Mouse (Mus musculus) erythroblast, embryonic 14.5 days (primary cell): ENCODE measurements around the gene Uba52. TPM values are rescaled to one million over a fixed set of nuclear protein-coding genes. Genes with fewer than 3 reads are reported as not detected.

Source experiments
- H3K27me3 ChIP-seq: 2 replicates; pipeline ENCODE4 v1.6.1; 2012; ENCODE audit warnings: inconsistent platforms; ENCODE audit not compliant: control insufficient read depth
- H3K36me3 ChIP-seq: 2 replicates; pipeline ENCODE4 v1.6.1; 2012; ENCODE audit warnings: mild to moderate bottlenecking, inconsistent platforms; ENCODE audit not compliant: control insufficient read depth
- H3K4me1 ChIP-seq: 2 replicates; pipeline ENCODE4 v1.6.1; 2012; ENCODE audit warnings: inconsistent platforms; ENCODE audit not compliant: control insufficient read depth
- H3K4me3 ChIP-seq: replicated peaks from 2 replicates; pipeline ENCODE3; 2012; ENCODE audit warnings: moderate library complexity, mild to moderate bottlenecking, inconsistent platforms
- H3K9me3 ChIP-seq: 2 replicates; pipeline ENCODE4 v1.6.1; 2012; ENCODE audit warnings: low read length, inconsistent platforms, mixed read lengths; ENCODE audit not compliant: control insufficient read depth
- GATA1 ChIP-seq: IDR thresholded peaks from 2 replicates; pipeline ENCODE4 v1.6.1; 2012; ENCODE audit warnings: low read length, inconsistent platforms, mixed read lengths
- TAL1 ChIP-seq: IDR thresholded peaks from 3 replicates; pipeline ENCODE4 v1.6.1; 2012; ENCODE audit warnings: low read length, inconsistent platforms, mixed read lengths
- polyA plus RNA-seq: library from polyadenylated mRNA; stranded (reverse); fragments of >175 nt; gene quantifications from 2 replicates; pipeline ENCODE4 v1.2.3, GENCODE M21; 2012

Uba52 gene
- polyA plus RNA-seq, 1 experiment = 107 TPM

GRCm38 (mm10) chr8:70490880-70491495, 19.6 kb downstream of the Uba52 start:
- Histone ChIP-seq H3K36me3 (no peaks in the 10 kb centered on the region), H3K27me3 (peaks cover 100% of the 10 kb centered on the region), H3K4me1 (peaks cover 21% of the 10 kb centered on the region), H3K9me3 (peaks cover 57% of the 10 kb centered on the region), H3K4me3 (no peak overlapping the region)
- no peak for TF ChIP-seq TAL1
- no peak for TF ChIP-seq GATA1

GRCm38 (mm10) chr8:70490061-70490879, 20.3 kb downstream of the Uba52 start:
- Histone ChIP-seq H3K9me3 (peaks cover 53% of the 10 kb centered on the region), H3K36me3 (no peaks in the 10 kb centered on the region), H3K27me3 (peaks cover 100% of the 10 kb centered on the region), H3K4me1 (peaks cover 21% of the 10 kb centered on the region), H3K4me3 (no peak overlapping the region)
- TF ChIP-seq TAL1 = no peak
- no peak for TF ChIP-seq GATA1

- Histone ChIP-seq H3K9me3 (peaks cover 53% of the 10 kb centered on the region), H3K4me3 (no peak overlapping the region), H3K27me3 (peaks cover 100% of the 10 kb centered on the region), H3K4me1 (peaks cover 21% of the 10 kb centered on the region), H3K36me3 (no peaks in the 10 kb centered on the region)
- TF ChIP-seq TAL1 (no peak), GATA1 (no peak)
Observed at GRCm38 (mm10) chr8:70489576-70489975, 21.0 kb downstream of the Uba52 start.

- H3K36me3 ChIP-seq = no peaks in the 10 kb centered on the region
- peaks cover 100% of the 10 kb centered on the region for H3K27me3 ChIP-seq
- peaks cover 48% of the 10 kb centered on the region; the same call in 1 of the 2 replicates for H3K9me3 ChIP-seq
- H3K4me1 ChIP-seq = peaks cover 19% of the 10 kb centered on the region
- no peak for TF ChIP-seq TAL1
- TF ChIP-seq GATA1 = no peak
- H3K4me3 ChIP-seq = no peak overlapping the region
Observed at GRCm38 (mm10) chr8:70488931-70489470, 21.6 kb downstream of the Uba52 start.

DNA sequence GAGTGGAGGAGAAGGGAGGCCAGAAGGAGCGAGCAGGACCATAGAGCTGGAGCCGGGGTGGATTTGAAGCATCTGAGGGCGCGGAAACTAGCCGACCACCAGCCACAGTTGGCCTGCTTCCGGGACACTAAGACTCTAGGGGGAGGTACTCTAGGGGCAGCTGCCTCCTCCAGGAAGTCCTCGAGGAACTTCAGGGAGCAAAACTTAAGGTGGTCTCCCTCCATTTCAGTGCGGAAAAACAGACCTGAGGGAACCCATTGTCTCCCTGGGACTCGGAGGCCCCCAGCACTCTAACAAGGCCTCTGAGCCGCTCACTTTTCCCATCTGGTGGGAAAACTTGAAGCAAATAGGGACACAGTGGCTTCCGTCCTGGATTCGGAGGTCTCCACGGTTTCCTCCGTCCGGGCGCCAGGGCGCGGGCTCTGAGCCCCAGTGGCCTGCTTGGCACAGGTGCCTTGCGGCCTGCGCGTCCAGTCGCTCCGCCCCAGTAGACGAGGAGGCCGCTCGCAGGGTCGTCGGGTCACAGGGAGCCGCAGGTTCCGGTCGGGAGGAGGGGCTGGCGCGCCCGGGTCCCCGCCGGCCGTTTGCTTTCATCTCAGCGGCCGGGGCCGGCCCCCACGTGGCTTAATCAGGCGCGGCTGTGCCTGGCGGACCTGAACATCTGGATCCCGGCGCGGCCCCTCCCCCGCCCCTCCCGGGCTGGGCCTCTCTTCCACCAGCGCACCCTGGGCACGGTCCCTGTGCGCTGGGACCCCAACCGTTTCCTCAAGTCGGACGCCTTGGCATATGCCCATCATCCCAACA, 22.4 kb downstream of the Uba52 start:
- Histone ChIP-seq H3K9me3 (peaks cover 40% of the 10 kb centered on the region; the same call in 1 of the 2 replicates), H3K4me1 (peaks cover 13% of the 10 kb centered on the region), H3K36me3 (no peaks in the 10 kb centered on the region), H3K27me3 (peaks cover 100% of the 10 kb centered on the region), H3K4me3 (no peak overlapping the region)
- TF ChIP-seq GATA1 (no peak), TAL1 (no peak)

DNA sequence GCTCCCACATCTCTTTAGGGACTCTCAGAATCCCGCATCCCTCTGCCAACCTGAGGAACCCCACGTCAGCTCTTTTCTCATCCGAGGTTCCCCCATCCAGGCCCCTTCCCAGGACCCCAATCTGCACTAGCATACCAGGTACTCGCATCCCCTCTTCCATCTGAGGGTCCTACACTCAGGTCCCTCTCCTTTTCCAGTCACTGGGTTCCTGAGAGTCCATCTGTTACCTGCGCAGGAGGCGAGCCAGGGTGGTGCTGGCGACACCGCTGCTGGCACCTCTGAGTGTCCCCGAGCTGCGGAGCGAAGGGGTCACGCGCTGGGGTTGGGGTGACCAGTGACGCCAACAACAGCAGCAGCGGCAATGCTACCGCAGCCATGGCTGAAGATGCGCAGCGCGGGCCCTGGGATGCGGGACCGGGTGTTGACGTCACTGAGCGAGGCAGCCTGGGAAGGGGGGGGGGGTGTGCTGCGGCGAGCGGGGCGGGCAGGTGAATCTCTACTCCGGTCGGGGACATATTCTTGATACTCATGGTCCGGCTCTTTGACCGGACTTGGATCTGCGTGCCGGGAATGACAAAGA, 23.6 kb downstream of the Uba52 start, which contains the start of gene Tmem59l:
Gene Tmem59l (minus strand): TSS at position 418 of the 580 bp plus-strand sequence.
- Histone ChIP-seq H3K27me3 (peaks cover 100% of the 10 kb centered on the region), H3K4me1 (peaks cover 8% of the 10 kb centered on the region), H3K4me3 (no peak within 1 kb of the TSS), H3K36me3 (no peaks in the 10 kb centered on the region), H3K9me3 (peaks cover 35% of the 10 kb centered on the region; the same call in 1 of the 2 replicates)
- TF ChIP-seq GATA1 = no peak
- no peak for TF ChIP-seq TAL1

- H3K9me3 ChIP-seq = peaks cover 33% of the 10 kb centered on the region; the same call in 1 of the 2 replicates
- H3K27me3 ChIP-seq = peaks cover 100% of the 10 kb centered on the region
- no peak overlapping the region for H3K4me3 ChIP-seq
- peaks cover 8% of the 10 kb centered on the region for H3K4me1 ChIP-seq
- H3K36me3 ChIP-seq = no peaks in the 10 kb centered on the region
- no peak for TF ChIP-seq TAL1
- no peak for TF ChIP-seq GATA1
Observed at GRCm38 (mm10) chr8:70486191-70486681, 24.4 kb downstream of the Uba52 start.

DNA sequence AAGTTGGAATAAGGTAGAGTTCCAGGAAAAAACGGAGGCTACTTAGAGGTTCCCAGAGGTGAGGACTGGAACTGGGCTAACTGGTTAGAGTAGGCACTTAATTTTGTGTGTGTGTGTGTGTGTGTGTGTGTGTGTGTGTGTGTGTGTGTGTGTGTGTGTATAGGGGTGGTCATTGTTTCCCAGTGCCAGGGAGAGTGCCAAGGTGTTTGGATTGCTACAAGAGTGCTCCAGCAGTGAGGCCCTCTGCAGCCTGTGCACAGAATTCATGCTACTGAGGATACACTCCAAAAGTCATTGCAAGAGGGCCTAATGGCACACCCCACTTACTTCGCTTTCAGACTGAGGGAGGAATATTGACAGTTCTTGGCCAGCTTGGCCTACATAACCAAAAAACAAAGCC, 27.7 kb downstream of the Uba52 start:
- H3K4me3 ChIP-seq = no peak overlapping the region
- H3K36me3 ChIP-seq = no peaks in the 10 kb centered on the region
- H3K27me3 ChIP-seq = peaks cover 97% of the 10 kb centered on the region
- peaks cover 8% of the 10 kb centered on the region; the same call in 1 of the 2 replicates for H3K9me3 ChIP-seq
- TF ChIP-seq GATA1 (no peak), TAL1 (no peak)
- H3K4me1 ChIP-seq = peaks cover 10% of the 10 kb centered on the region
